Mouse (Mus musculus) forebrain, embryonic 14.5 days (tissue): ENCODE results near the gene Usp36. TPM values are rescaled to one million over a fixed set of nuclear protein-coding genes. Genes with fewer than 3 reads are reported as not detected.

Experiments
- ATAC-seq: fragments of 200-750 bp; cut with Nextera tagmentation; 2 replicates; pipeline ENCODE4 v1.8.0; 2017; ENCODE audit warnings: mild to moderate bottlenecking, moderate library complexity
- DNase-seq: peaks from one replicate; pipeline ENCODE4 v3.0.0-alpha.2; 2015; ENCODE audit warnings: low spot score
- H3K27ac ChIP-seq: fragments of 300-500 bp; sonication (generic); 2 replicates; pipeline ENCODE4 v1.5.1; 2014; ENCODE audit warnings: low read depth, mild to moderate bottlenecking, control low read depth, low read length, moderate library complexity
- H3K27me3 ChIP-seq: fragments of 300-500 bp; sonication (generic); replicated peaks from 2 replicates; pipeline ENCODE4 v1.6.1; 2014; ENCODE audit warnings: low read length, control low read depth, mixed read lengths; ENCODE audit not compliant: control insufficient read depth, insufficient read depth
- H3K36me3 ChIP-seq: fragments of 300-500 bp; sonication (generic); 2 replicates; pipeline ENCODE4 v1.6.1; 2014; ENCODE audit warnings: low read length, control low read depth; ENCODE audit not compliant: control insufficient read depth, insufficient read depth
- H3K4me1 ChIP-seq: fragments of 300-500 bp; sonication (generic); 2 replicates; pipeline ENCODE4 v1.6.1; 2014; ENCODE audit warnings: antibody characterized with exemption, low read length, control low read depth; ENCODE audit not compliant: control insufficient read depth, insufficient read depth
- H3K4me2 ChIP-seq: fragments of 300-500 bp; sonication (generic); 2 replicates; pipeline ENCODE4 v1.6.1; 2014; ENCODE audit warnings: mild to moderate bottlenecking, control low read depth, low read length
- H3K4me3 ChIP-seq: fragments of 300-500 bp; sonication (generic); 2 replicates; pipeline ENCODE4 v1.5.1; 2014; ENCODE audit warnings: low read depth, low read length, control low read depth
- H3K9ac ChIP-seq: fragments of 300-500 bp; sonication (generic); 2 replicates; pipeline ENCODE4 v1.6.1; 2014; ENCODE audit warnings: mild to moderate bottlenecking, low read length, control low read depth, moderate library complexity
- H3K9me3 ChIP-seq: fragments of 300-500 bp; sonication (generic); replicated peaks from 2 replicates; pipeline ENCODE4 v1.6.1; 2016; ENCODE audit warnings: low read length, control low read depth, mixed read lengths; ENCODE audit not compliant: control insufficient read depth
- WGBS: fragments of 180-500 bp; shearing (Covaris S2); extraction: QIAGEN DNeasy Blood & Tissue Kit; methylation state at CpG from one replicate; pipeline ENCODE4 v1.1.7; 2014; 5-methylcytosine and 5-hydroxymethylcytosine counted together
- polyA plus RNA-seq: library from polyadenylated mRNA; unstranded; fragments of >200 nt; fragmentation: Nextera tagmentation; extraction: Ambion mirVana; gene quantifications from 2 replicates; pipeline ENCODE4 v1.2.1, GENCODE M21; 2014

The Usp36 gene
- polyA plus RNA-seq, 1 experiment from 2014 or later: 7.1 TPM

DNA sequence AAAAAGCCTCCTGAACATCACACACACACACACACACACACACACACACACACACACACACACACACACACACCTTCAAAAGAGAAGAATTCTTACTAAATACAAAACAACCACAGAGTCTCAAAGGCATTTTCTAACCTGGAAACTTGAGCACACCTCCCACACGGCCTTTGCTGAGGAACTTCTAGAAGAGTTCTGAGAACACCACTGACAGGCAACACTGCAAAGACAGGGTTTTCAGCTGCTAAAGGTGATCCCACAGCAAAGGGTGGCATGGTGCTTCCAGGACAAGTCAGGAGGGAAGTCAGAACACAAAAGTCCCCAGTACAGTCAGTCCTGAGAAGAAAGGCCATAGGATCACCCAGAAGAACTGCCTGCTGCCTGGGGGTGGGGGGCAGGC, 64.2 kb downstream of the Usp36 start:
- Histone ChIP-seq H3K4me2 (no peak overlapping the region), H3K27me3 (no peaks in the 10 kb centered on the region), H3K36me3 (no peaks in the 10 kb centered on the region), H3K4me3 (no peak overlapping the region), H3K4me1 (peaks cover 3% of the 10 kb centered on the region; the same call in 1 of the 2 replicates), H3K9me3 (no peaks in the 10 kb centered on the region), H3K27ac (no peak overlapping the region), H3K9ac (no peak overlapping the region)
- DNase-seq (no peak), ATAC-seq (no peak)
- WGBS: 24% methylated on average over 1 of the region's 1 CpGs

DNA sequence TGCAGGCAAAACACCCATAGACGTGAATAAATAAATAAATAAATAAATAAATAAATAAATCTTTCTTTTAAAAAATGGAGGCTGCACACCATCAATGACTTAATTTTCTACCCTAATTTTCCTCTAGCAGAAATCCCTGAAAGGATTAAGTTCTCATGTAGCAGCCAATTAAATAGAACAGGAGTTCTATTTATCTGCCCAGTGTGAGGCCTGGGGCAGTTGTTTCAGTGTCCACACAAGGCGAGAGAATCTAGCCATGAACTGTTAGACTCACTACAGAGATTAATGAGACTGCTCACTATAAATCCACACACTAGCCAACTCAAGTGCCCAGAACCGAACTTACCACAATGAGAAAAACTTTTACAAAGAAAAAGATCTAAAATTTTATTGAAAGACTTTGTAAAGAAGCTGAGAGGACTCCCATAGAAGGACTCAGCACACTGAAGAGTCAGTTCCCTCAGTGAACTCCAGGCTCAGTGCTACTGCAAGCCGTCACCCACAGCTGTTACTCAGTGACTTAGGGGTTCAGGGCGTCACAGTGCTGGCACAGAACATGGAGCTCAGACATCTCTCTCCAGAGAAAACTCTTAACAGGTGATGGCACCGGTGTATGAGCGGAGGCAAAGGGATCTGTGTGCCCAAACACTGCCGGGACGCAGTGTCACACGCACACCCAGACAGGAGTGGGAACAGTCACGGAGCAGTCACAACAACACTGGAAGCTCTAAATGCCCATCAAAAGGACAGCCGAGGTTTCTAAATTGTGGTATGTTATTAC, 64.8 kb downstream of the Usp36 start:
- peak; percentile 46 for DNase-seq
- Histone ChIP-seq H3K4me3 (no peak overlapping the region), H3K9ac (no peak overlapping the region), H3K4me2 (no peak overlapping the region), H3K36me3 (no peaks in the 10 kb centered on the region), H3K27ac (no peak overlapping the region), H3K27me3 (no peaks in the 10 kb centered on the region), H3K4me1 (peaks cover 3% of the 10 kb centered on the region; the same call in 1 of the 2 replicates), H3K9me3 (no peaks in the 10 kb centered on the region)
- no peak for ATAC-seq
- 36% methylated on average over 12 of the region's 12 CpGs for WGBS

- Histone ChIP-seq H3K9ac (no peak overlapping the region), H3K27ac (no peak overlapping the region), H3K9me3 (no peaks in the 10 kb centered on the region), H3K36me3 (no peaks in the 10 kb centered on the region), H3K27me3 (no peaks in the 10 kb centered on the region), H3K4me3 (no peak overlapping the region), H3K4me2 (no peak overlapping the region), H3K4me1 (peaks cover 3% of the 10 kb centered on the region; the same call in 1 of the 2 replicates)
- no peak for ATAC-seq
- DNase-seq: no peak
- 88% methylated on average over 10 of the region's 10 CpGs for WGBS
Observed at GRCm38 (mm10) chr11:118223416-118224067, 66.5 kb downstream of the Usp36 start.

- H3K4me3 ChIP-seq: no peak overlapping the region
- no peaks in the 10 kb centered on the region for H3K36me3 ChIP-seq
- peaks cover 3% of the 10 kb centered on the region; the same call in 1 of the 2 replicates for H3K4me1 ChIP-seq
- 89% methylated on average over 5 of the region's 5 CpGs for WGBS
- no peak overlapping the region for H3K27ac ChIP-seq
- no peak for ATAC-seq
- H3K4me2 ChIP-seq: no peak overlapping the region
- no peak for DNase-seq
- H3K9me3 ChIP-seq: no peaks in the 10 kb centered on the region
- no peak overlapping the region for H3K9ac ChIP-seq
- no peaks in the 10 kb centered on the region for H3K27me3 ChIP-seq
Observed at GRCm38 (mm10) chr11:118222917-118223316, 67.1 kb downstream of the Usp36 start.

DNA sequence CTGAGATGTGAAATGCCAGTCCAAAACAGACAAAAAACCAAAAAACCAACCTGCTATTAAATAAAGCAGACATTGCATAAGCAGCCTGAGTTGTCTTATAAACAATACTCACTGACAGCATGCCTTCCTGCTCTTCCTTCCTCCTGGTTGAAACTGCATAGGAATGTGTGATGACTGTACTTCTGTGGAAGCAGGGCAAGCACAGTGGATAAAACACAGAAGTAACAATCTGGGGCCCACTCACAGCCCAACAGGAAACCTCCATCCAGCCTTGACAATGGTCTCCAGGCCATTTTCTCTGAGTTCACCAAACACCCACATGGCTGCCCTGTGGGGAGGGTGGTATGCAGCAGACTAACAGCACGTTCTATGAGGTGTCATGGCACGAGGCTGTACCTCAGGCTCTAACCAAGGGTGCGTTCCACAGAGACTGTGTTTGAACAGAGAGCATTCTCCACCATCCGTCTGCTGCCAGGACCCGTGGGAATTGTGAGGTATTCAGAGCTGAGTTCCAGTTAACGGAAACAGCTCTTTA, 67.6 kb downstream of the Usp36 start:
- WGBS: 79% methylated on average over 6 of the region's 6 CpGs
- ATAC-seq: no peak

GRCm38 (mm10) chr11:118220561-118221262, 69.3 kb downstream of the Usp36 start:
- Histone ChIP-seq H3K4me3 (no peak overlapping the region), H3K27me3 (no peaks in the 10 kb centered on the region), H3K36me3 (no peaks in the 10 kb centered on the region), H3K9ac (no peak overlapping the region), H3K4me1 (peaks cover 3% of the 10 kb centered on the region; the same call in 1 of the 2 replicates), H3K9me3 (no peaks in the 10 kb centered on the region), H3K27ac (no peak overlapping the region), H3K4me2 (no peak overlapping the region)
- ATAC-seq (no peak), DNase-seq (peak; percentile 83)
- WGBS: 24% methylated on average over 7 of the region's 7 CpGs

More for the DNA sequence above, 67.6 kb downstream of the Usp36 start:
- Histone ChIP-seq H3K36me3 (no peaks in the 10 kb centered on the region), H3K9me3 (no peaks in the 10 kb centered on the region), H3K27ac (no peak overlapping the region), H3K4me1 (peaks cover 3% of the 10 kb centered on the region; the same call in 1 of the 2 replicates), H3K9ac (no peak overlapping the region), H3K4me3 (no peak overlapping the region), H3K27me3 (no peaks in the 10 kb centered on the region), H3K4me2 (no peak overlapping the region)
- no peak for DNase-seq

DNA sequence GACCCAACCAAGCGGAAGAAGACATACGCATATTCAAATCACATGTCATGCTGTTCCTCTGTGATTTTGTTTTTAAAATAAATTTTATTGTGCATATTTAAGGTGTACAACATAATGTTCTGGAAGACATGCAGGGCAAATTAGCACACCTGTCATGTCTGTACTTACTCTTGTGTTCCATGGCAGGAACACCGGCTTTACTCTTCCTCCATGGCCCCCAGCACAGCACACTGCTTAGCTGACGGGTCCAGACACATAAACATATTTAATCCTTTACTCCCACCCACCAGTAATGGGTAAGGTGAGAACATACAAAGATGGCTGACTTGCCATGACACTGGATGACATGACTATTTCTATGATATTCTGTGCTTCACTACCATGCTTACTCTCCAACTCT, 71.0 kb downstream of the Usp36 start:
- 89% methylated on average over 4 of the region's 4 CpGs for WGBS
- Histone ChIP-seq H3K4me3 (no peak overlapping the region), H3K27ac (no peak overlapping the region), H3K4me2 (no peak overlapping the region), H3K27me3 (no peaks in the 10 kb centered on the region), H3K4me1 (no peaks in the 10 kb centered on the region), H3K36me3 (no peaks in the 10 kb centered on the region), H3K9me3 (no peaks in the 10 kb centered on the region), H3K9ac (no peak overlapping the region)
- ATAC-seq: no peak
- no peak for DNase-seq

DNA sequence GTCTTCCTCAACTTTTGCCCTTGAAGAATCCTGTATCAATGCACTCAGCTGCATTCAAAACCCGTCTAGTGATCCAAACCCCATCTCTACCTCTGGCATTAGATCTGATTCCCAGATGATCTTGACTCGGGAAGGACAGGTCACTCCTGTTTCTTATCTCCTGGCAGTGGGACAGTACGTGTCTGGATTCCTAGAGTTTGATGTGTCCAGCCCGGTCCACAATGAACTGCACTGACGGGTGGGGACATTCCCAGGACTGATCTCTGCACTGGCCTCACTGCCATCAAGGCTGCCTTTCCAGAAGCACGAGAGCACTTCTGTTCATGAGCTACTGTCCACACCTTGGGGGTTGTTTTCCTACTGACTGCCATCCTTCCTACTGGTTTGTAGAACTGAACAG, 73.6 kb downstream of the Usp36 start:
- Histone ChIP-seq H3K27me3 (no peaks in the 10 kb centered on the region), H3K4me1 (peaks cover 8% of the 10 kb centered on the region; the same call in 1 of the 2 replicates), H3K9me3 (no peaks in the 10 kb centered on the region), H3K4me3 (no peak overlapping the region), H3K27ac (no peak overlapping the region), H3K9ac (no peak overlapping the region), H3K4me2 (no peak overlapping the region), H3K36me3 (no peaks in the 10 kb centered on the region)
- ATAC-seq (no peak), DNase-seq (no peak)
- WGBS: 88% methylated on average over 6 of the region's 6 CpGs
